Mouse (Mus musculus) adrenal gland, postnatal 4 days (tissue): ENCODE measurements around the gene Cadm4. TPM values are rescaled to one million over a fixed set of nuclear protein-coding genes. Genes with fewer than 3 reads are reported as not detected.

Experiments
- total RNA-seq, 2 experiments: library from RNA; stranded (reverse); gene quantifications; 2 replicates each; pipeline ENCODE4 v1.2.3; 2021

Cadm4 gene
- total RNA-seq, 2 experiments from 2014 or later: 12.6 to 17.7 TPM

Other genes starting within 250 kb of the Cadm4 start
- 1 to 10 TPM; 3.9 to 4.1 TPM for gene Zfp109, start 244.5 kb upstream of the Cadm4 start, total RNA-seq
- 1 to 10 TPM; 3.9 to 4.2 TPM for gene Zfp108, start 227.2 kb upstream of the Cadm4 start, total RNA-seq
- 1 to 10 TPM; 6.0 to 6.6 TPM for gene Zfp93, start 211.6 kb upstream of the Cadm4 start, total RNA-seq
- gene Zfp61, start 180.8 kb upstream of the Cadm4 start, total RNA-seq: 10 to 100 TPM; 18.3 to 19.5 TPM
- 1 to 10 TPM; 5.8 to 7.0 TPM for gene Zfp94, start 165.4 kb upstream of the Cadm4 start, total RNA-seq
- gene Tescl, start 148.1 kb upstream of the Cadm4 start, total RNA-seq: under 1 TPM; 0.36 to 0.37 TPM
- gene Lypd5, start 132.8 kb upstream of the Cadm4 start, total RNA-seq: not detected
- gene Kcnn4, start 111.8 kb upstream of the Cadm4 start, total RNA-seq: 1 to 10 TPM; 3.0 to 7.3 TPM
- 10 to 100 TPM; 25.6 to 32.3 TPM for gene Smg9, start 82.4 kb upstream of the Cadm4 start, total RNA-seq
- not detected for gene Irgc1, start 29.7 kb upstream of the Cadm4 start, total RNA-seq
- gene Plaur, start 19.5 kb upstream of the Cadm4 start, total RNA-seq: 10 to 100 TPM; 11.9 to 13.1 TPM
- 10 to 100 TPM; 11.1 to 16.2 TPM for gene Zfp428, start 25.0 kb downstream of the Cadm4 start, total RNA-seq
- not detected for gene AC161166.1, start 30.4 kb downstream of the Cadm4 start, total RNA-seq
- 10 to 100 TPM; 24.9 to 25.7 TPM for gene Irgq, start 48.7 kb downstream of the Cadm4 start, total RNA-seq
- not detected for gene Pinlyp, start 64.1 kb downstream of the Cadm4 start, total RNA-seq
- gene Xrcc1, start 64.3 kb downstream of the Cadm4 start, total RNA-seq: 10 to 100 TPM; 56.8 to 64.4 TPM
- gene Ethe1, start 105.5 kb downstream of the Cadm4 start, total RNA-seq: 10 to 100 TPM; 17.7 to 20.4 TPM
- 1 to 10 TPM; 1.8 to 2.0 TPM for gene Zfp575, start 105.6 kb downstream of the Cadm4 start, total RNA-seq
- gene Phldb3, start 128.7 kb downstream of the Cadm4 start, total RNA-seq: 1 to 10 TPM; 6.5 to 6.9 TPM
- gene Lypd3, start 154.5 kb downstream of the Cadm4 start, total RNA-seq: 1 to 10 TPM in 1 of 2 experiments, under 1 TPM in 1; 0.70 to 1.5 TPM
- not detected for gene Tex101, start 194.7 kb downstream of the Cadm4 start, total RNA-seq
- not detected for gene BC049730, start 227.2 kb downstream of the Cadm4 start, total RNA-seq
- gene Gm4763, start 244.9 kb downstream of the Cadm4 start, total RNA-seq: not detected